Mouse (Mus musculus) midbrain, postnatal 0 days (tissue): ENCODE data around the gene Lrriq4. TPM values are rescaled to one million over a fixed set of nuclear protein-coding genes. Genes with fewer than 3 reads are reported as not detected.

Experiments used
- ATAC-seq: fragments of 200-750 bp; cut with Nextera tagmentation; 2 replicates; pipeline ENCODE4 v1.8.0; 2017; ENCODE audit warnings: moderate number of reproducible peaks, mild to moderate bottlenecking, moderate TSS enrichment, moderate library complexity; ENCODE audit not compliant: low FRiP score
- DNase-seq: peaks from one replicate; pipeline ENCODE4 v3.0.0-alpha.2; 2015; ENCODE audit warnings: low spot score
- H3K27ac ChIP-seq: fragments of 300-500 bp; sonication (generic); 2 replicates; pipeline ENCODE4 v1.5.1; 2014; ENCODE audit warnings: low read depth, mild to moderate bottlenecking, low read length, mixed read lengths
- H3K27me3 ChIP-seq: fragments of 300-500 bp; sonication (generic); 2 replicates; pipeline ENCODE4 v1.6.1; 2014; ENCODE audit warnings: low read length, control low read depth, mixed read lengths; ENCODE audit not compliant: insufficient read depth
- H3K36me3 ChIP-seq: fragments of 300-500 bp; sonication (generic); 2 replicates; pipeline ENCODE4 v1.6.1; 2014; ENCODE audit warnings: low read length, control low read depth, mixed read lengths; ENCODE audit not compliant: insufficient read depth
- H3K4me1 ChIP-seq: fragments of 300-500 bp; sonication (generic); 2 replicates; pipeline ENCODE4 v1.6.1; 2014; ENCODE audit warnings: mild to moderate bottlenecking, control low read depth, antibody characterized with exemption, low read length, mixed read lengths; ENCODE audit not compliant: insufficient read depth
- H3K4me2 ChIP-seq: fragments of 300-500 bp; sonication (generic); 2 replicates; pipeline ENCODE4 v1.6.1; 2014; ENCODE audit warnings: low read depth, mild to moderate bottlenecking, low read length, mixed read lengths; ENCODE audit not compliant: poor library complexity, severe bottlenecking
- H3K4me3 ChIP-seq: fragments of 300-500 bp; sonication (generic); 2 replicates; pipeline ENCODE4 v1.5.1; 2014; ENCODE audit warnings: low read depth, mild to moderate bottlenecking, low read length, moderate library complexity
- H3K9ac ChIP-seq: fragments of 300-500 bp; sonication (generic); replicated peaks from 2 replicates; pipeline ENCODE4 v1.6.1; 2014; ENCODE audit warnings: mild to moderate bottlenecking, low read length, moderate library complexity, mixed read lengths; ENCODE audit not compliant: poor library complexity, severe bottlenecking
- H3K9me3 ChIP-seq: fragments of 300-500 bp; sonication (generic); 2 replicates; pipeline ENCODE4 v1.6.1; 2016; ENCODE audit warnings: low read length, control low read depth
- CTCF ChIP-seq: IDR thresholded peaks from 2 replicates; pipeline ENCODE4 v1.5.1; 2016; ENCODE audit warnings: antibody characterized with exemption, mild to moderate bottlenecking
- WGBS: fragments of 180-500 bp; shearing (Covaris S2); extraction: QIAGEN DNeasy Blood & Tissue Kit; methylation state at CpG from one replicate; pipeline ENCODE4 v1.1.7; 2014; 5-methylcytosine and 5-hydroxymethylcytosine counted together
- polyA plus RNA-seq: library from polyadenylated mRNA; unstranded; fragments of >200 nt; fragmentation: Nextera tagmentation; extraction: Ambion mirVana; gene quantifications from 2 replicates; pipeline ENCODE4 v1.2.1, GENCODE M21; 2015
- total RNA-seq: library from RNA; depleted of rRNA; stranded (reverse); fragments of >200 nt; gene quantifications from 2 replicates; pipeline ENCODE4 v1.2.3, GENCODE M21; 2014; rRNA removed

The Lrriq4 gene
- not detected in 2 replicates for total RNA-seq
- 0.09 TPM in 1 of 2 replicates, not detected in the other for polyA plus RNA-seq

- H3K9ac ChIP-seq: no peak within 1 kb of the TSS
- 0 out of 2 replicates have a peak, but pooled peaks cover 5% of the 10 kb centered on the region for H3K4me1 ChIP-seq
- no peaks in the 10 kb centered on the region for H3K36me3 ChIP-seq
- no peak within 1 kb of the TSS for H3K27ac ChIP-seq
- 74% methylated on average over 2 of the region's 2 CpGs for WGBS
- no peak for DNase-seq
- H3K4me3 ChIP-seq: no peak within 1 kb of the TSS
- ATAC-seq: no peak
- no peak within 1 kb of the TSS for H3K4me2 ChIP-seq
- TF ChIP-seq CTCF: no peak
- H3K9me3 ChIP-seq: no peaks in the 10 kb centered on the region
- no peaks in the 10 kb centered on the region for H3K27me3 ChIP-seq
Measured at GRCm38 (mm10) chr3:30644207-30644606, at the start of gene Lrriq4. Lrriq4 (plus strand) TSS chr3:30644507.

- peak overlapping the region; percentile 75 for H3K9ac ChIP-seq
- H3K36me3 ChIP-seq: no peaks in the 10 kb centered on the region
- peak overlapping the region; percentile 71 for H3K4me2 ChIP-seq
- no peaks in the 10 kb centered on the region for H3K27me3 ChIP-seq
- DNase-seq: peak; percentile 36
- no peaks in the 10 kb centered on the region for H3K4me1 ChIP-seq
- under 1% methylated on average over 60 of the region's 62 CpGs for WGBS
- peak; percentile 39 for ATAC-seq
- peak overlapping the region; percentile 19; the same call in 1 of the 2 replicates for H3K27ac ChIP-seq
- H3K9me3 ChIP-seq: no peaks in the 10 kb centered on the region
- H3K4me3 ChIP-seq: peak overlapping the region; percentile 70
- no peak for TF ChIP-seq CTCF
Measured at GRCm38 (mm10) chr3:30595111-30595832, 49.0 kb upstream of the Lrriq4 start.

- Histone ChIP-seq H3K36me3 (no peaks in the 10 kb centered on the region), H3K27ac (no peak overlapping the region), H3K27me3 (no peaks in the 10 kb centered on the region), H3K4me3 (no peak overlapping the region), H3K9ac (no peak overlapping the region), H3K9me3 (no peaks in the 10 kb centered on the region), H3K4me1 (no peaks in the 10 kb centered on the region), H3K4me2 (no peak overlapping the region)
- no peak for TF ChIP-seq CTCF
- WGBS: 71% methylated on average over 7 of the region's 7 CpGs
- DNase-seq: no peak
- ATAC-seq: no peak
Measured at GRCm38 (mm10) chr3:30597271-30597670, 47.0 kb upstream of the Lrriq4 start.

- peak within 1 kb of the TSS; percentile 83 for H3K4me2 ChIP-seq
Measured at GRCm38 (mm10) chr3:30599711-30600545, 44.4 kb upstream of the Lrriq4 start, which contains the start of gene Actrt3. Actrt3 (minus strand) TSS chr3:30599939.

GRCm38 (mm10) chr3:30600717-30601116 is 43.6 kb upstream of the Lrriq4 start:
- peak overlapping the region; percentile 83 for H3K4me2 ChIP-seq
- ATAC-seq (no peak), DNase-seq (peak; percentile 34)
- H3K9me3 ChIP-seq: no peaks in the 10 kb centered on the region
- 0 out of 2 replicates have a peak, but pooled peaks cover 4% of the 10 kb centered on the region for H3K4me1 ChIP-seq
- H3K4me3 ChIP-seq: peak overlapping the region; percentile 90
- no peaks in the 10 kb centered on the region for H3K27me3 ChIP-seq
- H3K36me3 ChIP-seq: no peaks in the 10 kb centered on the region; the same call in 1 of the 2 replicates
- peak overlapping the region; percentile 39; the same call in 1 of the 2 replicates for H3K9ac ChIP-seq
- no peak for TF ChIP-seq CTCF
- H3K27ac ChIP-seq: peak overlapping the region; percentile 47
- under 1% methylated on average over 14 of the region's 14 CpGs for WGBS

More at GRCm38 (mm10) chr3:30599711-30600545, 44.4 kb upstream of the Lrriq4 start, which contains the start of gene Actrt3:
- Histone ChIP-seq H3K27me3 (no peaks in the 10 kb centered on the region), H3K9me3 (no peaks in the 10 kb centered on the region), H3K36me3 (no peaks in the 10 kb centered on the region), H3K4me3 (peak within 1 kb of the TSS; percentile 90), H3K4me1 (0 out of 2 replicates have a peak, but pooled peaks cover 4% of the 10 kb centered on the region), H3K27ac (peak within 1 kb of the TSS; percentile 63), H3K9ac (peak within 1 kb of the TSS; percentile 55)
- under 1% methylated on average over 32 of the region's 32 CpGs for WGBS
- DNase-seq (peak; percentile 63), ATAC-seq (no peak)
- TF ChIP-seq CTCF: no peak
